Mouse (Mus musculus): Measurements from ENCODE around the gene Gpnmb. TPM values are rescaled to one million over a fixed set of nuclear protein-coding genes. Genes with fewer than 3 reads are reported as not detected.

Gpnmb gene
- total RNA-seq (2021) = under 1 TPM; 0.39 to 0.43 TPM

- DNase-seq (ENCODE audit: extremely low spot score in 1 of 2, low spot score in 2 of 2) = no peak
- intact Hi-C loops (cut with DNase I) = loop anchor here (10.0 kb wide), 1 partner anchor 178 kb away; the partner anchor contains the start of gene Igf2bp3
These were observed at the start of gene Gpnmb for GRCm38 (mm10) chr6:49036275-49037267. TSS of gene Gpnmb (plus strand) at chr6:49036546.

- intact Hi-C loops (cut with DNase I) = no loop called here
- no peak for DNase-seq (ENCODE audit: extremely low spot score in 1 of 2, low spot score in 2 of 2)
These were observed 46.4 kb upstream of the Gpnmb start for GRCm38 (mm10) chr6:48989971-48990370.

- no peak for DNase-seq (ENCODE audit: extremely low spot score in 1 of 2, low spot score in 2 of 2)
- intact Hi-C loops (cut with DNase I) = no loop called here
These were observed 44.4 kb upstream of the Gpnmb start for GRCm38 (mm10) chr6:48991991-48992390.

- peak in 1 of 2 experiments; percentile 27 for DNase-seq (ENCODE audit: extremely low spot score in 1 of 2, low spot score in 2 of 2)
- intact Hi-C loops (cut with DNase I) = no loop called here
These were observed 38.2 kb upstream of the Gpnmb start for GRCm38 (mm10) chr6:48998186-48998585.

GRCm38 (mm10) chr6:48998796-48999195, 37.5 kb upstream of the Gpnmb start:
- intact Hi-C loops (cut with DNase I) = no loop called here
- no peak for DNase-seq (ENCODE audit: extremely low spot score in 1 of 2, low spot score in 2 of 2)

- DNase-seq (ENCODE audit: extremely low spot score in 1 of 2, low spot score in 2 of 2) = no peak
- intact Hi-C loops (cut with DNase I) = no loop called here
These were observed 33.0 kb upstream of the Gpnmb start for GRCm38 (mm10) chr6:49003381-49003780.

- intact Hi-C loops (cut with DNase I) = no loop called here
- peak; percentile 42 to 72 for DNase-seq (ENCODE audit: extremely low spot score in 1 of 2, low spot score in 2 of 2)
These were observed 28.4 kb upstream of the Gpnmb start for GRCm38 (mm10) chr6:49007981-49008380.

- peak in 1 of 2 experiments; percentile 33 for DNase-seq (ENCODE audit: extremely low spot score in 1 of 2, low spot score in 2 of 2)
These were observed 27.8 kb upstream of the Gpnmb start for GRCm38 (mm10) chr6:49008420-49009160.

GRCm38 (mm10) chr6:49009161-49009555, 27.2 kb upstream of the Gpnmb start:
- no peak for DNase-seq (ENCODE audit: extremely low spot score in 1 of 2, low spot score in 2 of 2)
- intact Hi-C loops (cut with DNase I) = no loop called here

More at GRCm38 (mm10) chr6:49008420-49009160, 27.8 kb upstream of the Gpnmb start:
- intact Hi-C loops (cut with DNase I) = no loop called here

GRCm38 (mm10) chr6:49009665-49010064, 26.7 kb upstream of the Gpnmb start:
- intact Hi-C loops (cut with DNase I) = no loop called here
- DNase-seq (ENCODE audit: extremely low spot score in 1 of 2, low spot score in 2 of 2) = no peak

- intact Hi-C loops (cut with DNase I) = no loop called here
These were observed 25.2 kb upstream of the Gpnmb start for GRCm38 (mm10) chr6:49011191-49011590.

GRCm38 (mm10) chr6:49013023-49013422, 23.3 kb upstream of the Gpnmb start:
- DNase-seq (ENCODE audit: extremely low spot score in 1 of 2, low spot score in 2 of 2) = no peak
- intact Hi-C loops (cut with DNase I) = no loop called here

More at GRCm38 (mm10) chr6:49011191-49011590, 25.2 kb upstream of the Gpnmb start:
- DNase-seq (ENCODE audit: extremely low spot score in 1 of 2, low spot score in 2 of 2) = no peak

GRCm38 (mm10) chr6:49013458-49013857, 22.9 kb upstream of the Gpnmb start:
- DNase-seq (ENCODE audit: extremely low spot score in 1 of 2, low spot score in 2 of 2) = no peak
- intact Hi-C loops (cut with DNase I) = no loop called here

- DNase-seq (ENCODE audit: extremely low spot score in 1 of 2, low spot score in 2 of 2) = no peak
- intact Hi-C loops (cut with DNase I) = no loop called here
These were observed 19.2 kb upstream of the Gpnmb start for GRCm38 (mm10) chr6:49017150-49017549.

GRCm38 (mm10) chr6:49019341-49019740, 17.0 kb upstream of the Gpnmb start:
- intact Hi-C loops (cut with DNase I) = no loop called here
- DNase-seq (ENCODE audit: extremely low spot score in 1 of 2, low spot score in 2 of 2) = no peak

GRCm38 (mm10) chr6:49021141-49022012, 15.0 kb upstream of the Gpnmb start:
- intact Hi-C loops (cut with DNase I) = no loop called here
- peak; percentile 43 to 73 for DNase-seq (ENCODE audit: extremely low spot score in 1 of 2, low spot score in 2 of 2)

GRCm38 (mm10) chr6:49022384-49022783, 14.0 kb upstream of the Gpnmb start:
- intact Hi-C loops (cut with DNase I) = no loop called here
- no peak for DNase-seq (ENCODE audit: extremely low spot score in 1 of 2, low spot score in 2 of 2)

- DNase-seq (ENCODE audit: extremely low spot score in 1 of 2, low spot score in 2 of 2) = no peak
- intact Hi-C loops (cut with DNase I) = no loop called here
These were observed 13.0 kb upstream of the Gpnmb start for GRCm38 (mm10) chr6:49023315-49023714.

GRCm38 (mm10) chr6:49025290-49025689, 11.1 kb upstream of the Gpnmb start:
- intact Hi-C loops (cut with DNase I) = no loop called here
- DNase-seq (ENCODE audit: extremely low spot score in 1 of 2, low spot score in 2 of 2) = no peak

All from left cerebral cortex, postnatal 10 days (tissue).